Mouse (Mus musculus) spleen, adult 12 weeks (tissue): ENCODE data around the gene Fbxo40.

ENCODE experiments used
- DNase-seq: peaks from one replicate; pipeline ENCODE4 v3.0.0; 2022; ENCODE audit warnings: low spot score

The Fbxo40 gene

DNA sequence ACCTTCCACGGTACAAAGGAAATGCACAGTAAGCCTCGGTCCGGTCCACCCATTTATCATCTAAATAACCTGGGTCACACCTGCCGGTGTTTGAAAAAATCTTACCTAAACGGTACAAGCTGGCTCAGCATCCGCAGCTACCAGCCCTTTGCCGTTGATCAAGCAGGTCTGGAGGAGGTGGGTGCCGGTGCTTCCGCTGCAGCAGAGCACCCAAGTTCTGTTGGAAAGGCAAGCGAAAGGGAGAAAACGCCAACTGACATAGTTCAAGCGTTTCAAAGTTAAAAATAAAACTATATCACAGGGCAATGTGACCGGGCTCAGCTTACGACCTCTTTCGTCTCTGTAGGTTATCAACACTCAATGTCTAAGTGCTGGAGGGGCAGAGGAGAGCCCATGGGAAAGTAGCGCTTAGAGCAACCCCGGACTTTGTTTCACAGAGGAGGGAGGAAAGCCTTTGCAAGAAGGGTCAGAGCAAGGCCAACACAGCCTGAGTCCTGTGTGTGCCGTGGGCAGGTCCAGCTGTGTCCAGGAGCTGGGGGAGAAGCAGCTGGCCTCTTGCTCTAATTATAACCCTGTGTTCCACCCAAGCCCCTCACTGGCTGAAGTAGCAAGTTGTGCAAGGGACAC is at the start of gene Fbxo40:
Gene Fbxo40 (minus strand): TSS at position 469 of the 627 bp plus-strand sequence.
- DNase-seq = no peak

GRCm38 (mm10) chr16:37034751-37035150 is 44.5 kb upstream of the Fbxo40 start:
- no peak for DNase-seq

GRCm38 (mm10) chr16:37031996-37032395 is 41.7 kb upstream of the Fbxo40 start:
- no peak for DNase-seq

GRCm38 (mm10) chr16:37027581-37027980 is 37.3 kb upstream of the Fbxo40 start:
- DNase-seq = no peak

DNA sequence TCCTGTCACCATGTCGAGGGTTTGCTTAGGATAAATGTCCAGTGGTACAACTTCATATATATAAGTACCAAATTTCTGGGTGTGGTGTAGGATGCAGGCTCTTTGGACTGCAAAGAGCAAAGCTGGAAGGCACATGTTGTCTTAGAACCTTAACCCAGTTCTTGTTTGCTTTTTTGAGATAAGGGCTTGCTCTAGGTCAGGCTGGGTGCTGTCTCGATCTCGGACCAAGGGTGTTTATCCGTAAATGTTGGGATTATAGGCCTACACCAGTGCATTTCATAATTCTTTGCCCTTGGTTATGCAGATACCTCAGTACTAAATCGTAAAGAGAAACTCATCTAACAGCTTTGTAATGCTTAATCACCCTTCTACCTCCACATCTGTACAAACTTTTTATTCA is 22.1 kb upstream of the Fbxo40 start:
- DNase-seq = no peak

- no peak for DNase-seq
Observed at GRCm38 (mm10) chr16:37011922-37012289, 21.6 kb upstream of the Fbxo40 start.

DNA sequence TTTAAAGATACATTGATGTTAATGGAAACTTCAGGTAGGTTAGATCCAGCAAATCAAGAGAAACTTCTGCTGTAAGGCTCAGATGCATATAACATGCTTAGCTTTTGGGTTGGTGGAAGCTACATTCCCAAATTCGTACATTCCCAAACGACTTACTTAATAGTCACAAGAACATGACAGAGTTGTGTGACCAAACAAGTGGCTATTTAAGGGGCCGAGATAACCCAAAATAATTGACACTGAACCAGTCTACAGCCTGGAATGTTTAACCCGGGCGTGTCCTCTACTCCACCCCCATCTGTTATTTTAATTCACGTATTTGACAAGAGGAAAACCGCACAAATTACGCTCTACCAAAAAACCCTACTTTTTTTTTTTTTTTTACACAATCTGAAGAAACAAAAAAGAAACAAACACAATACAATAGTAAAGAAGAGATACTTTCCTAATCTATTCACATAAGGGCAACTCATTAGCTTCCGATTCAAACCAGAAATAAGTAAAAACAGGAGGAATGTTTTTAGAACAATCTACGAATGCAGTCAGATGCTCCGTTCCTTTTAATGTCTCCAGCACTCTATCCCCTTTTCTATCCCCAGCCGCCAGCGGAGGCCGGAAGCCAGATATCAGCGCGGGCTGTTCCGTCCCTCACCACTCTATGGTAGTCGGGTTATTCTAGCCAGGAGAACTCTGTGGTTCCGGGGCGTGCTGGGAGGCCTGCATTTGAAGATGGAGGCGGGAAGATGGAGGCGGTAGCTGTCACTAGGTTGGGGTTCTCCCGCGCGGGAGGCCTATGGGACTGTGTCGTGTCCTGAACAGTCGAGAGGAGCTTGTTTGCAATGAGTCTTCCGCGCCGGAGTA is 21.0 kb upstream of the Fbxo40 start, which contains the start of gene Polq:
Gene Polq (plus strand): TSS at position 726 of the 861 bp plus-strand sequence.
- peak; percentile 89 for DNase-seq

DNA sequence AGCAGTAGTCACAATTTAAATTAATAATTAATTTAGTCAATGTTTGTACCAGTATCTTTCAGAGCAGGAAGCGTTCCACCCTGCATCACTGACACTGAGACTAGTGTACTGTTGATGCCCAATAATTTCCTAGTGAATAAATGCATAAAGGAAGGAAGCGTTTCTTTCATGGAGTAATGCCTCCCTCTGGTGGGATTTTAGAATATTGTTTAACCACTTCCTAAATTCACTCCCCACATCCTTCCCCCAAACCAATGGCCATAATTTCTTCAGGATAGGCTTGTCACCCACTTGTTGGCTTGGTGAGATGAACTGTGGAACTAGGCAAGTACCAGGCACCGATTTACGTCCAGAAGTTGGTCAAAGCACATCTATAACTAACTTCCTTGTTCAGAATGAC is 20.1 kb upstream of the Fbxo40 start:
- peak; percentile 9 for DNase-seq

GRCm38 (mm10) chr16:37009262-37009661 is 19.0 kb upstream of the Fbxo40 start:
- no peak for DNase-seq

- DNase-seq = no peak
Observed at GRCm38 (mm10) chr16:36999366-36999972, 9.2 kb upstream of the Fbxo40 start.

DNA sequence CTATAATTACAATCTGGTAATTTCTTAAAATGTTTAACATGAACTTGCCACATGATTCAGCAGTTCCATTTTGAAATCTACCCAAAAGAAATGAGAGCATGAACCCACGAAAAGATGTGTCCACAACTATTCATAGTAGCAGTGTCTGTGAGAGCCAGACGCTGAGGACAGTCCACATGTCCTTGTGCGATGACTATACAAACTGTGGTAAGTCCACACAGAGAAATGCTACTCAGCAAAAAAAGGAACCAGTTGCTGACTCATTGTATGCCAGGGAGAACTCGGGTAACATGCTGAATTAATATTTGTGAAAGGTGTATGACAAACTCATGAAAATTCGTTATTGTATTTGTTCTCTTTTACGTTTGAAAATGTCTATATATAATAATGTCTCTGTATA is 7.4 kb upstream of the Fbxo40 start:
- no peak for DNase-seq

DNA sequence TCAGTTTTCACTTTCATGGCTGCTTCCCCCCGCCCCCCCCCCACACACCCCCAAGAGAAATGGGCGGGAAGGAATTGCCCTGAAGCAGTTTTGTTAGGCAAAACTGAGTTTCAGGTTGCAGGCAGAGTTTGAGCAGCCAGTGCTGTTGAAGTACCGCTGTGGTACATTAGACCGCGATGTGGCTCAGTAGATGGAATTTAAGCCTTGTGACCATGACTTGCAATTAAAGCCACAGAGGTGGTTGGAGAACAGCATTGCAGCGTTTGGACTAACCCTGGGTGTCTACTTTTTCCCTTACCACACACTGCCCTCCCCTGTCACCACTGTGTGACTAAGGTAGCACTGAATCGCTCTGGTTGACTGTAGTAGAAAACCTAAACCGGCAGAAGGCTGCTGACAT is 774 bp downstream of the Fbxo40 start:
- no peak for DNase-seq

DNA sequence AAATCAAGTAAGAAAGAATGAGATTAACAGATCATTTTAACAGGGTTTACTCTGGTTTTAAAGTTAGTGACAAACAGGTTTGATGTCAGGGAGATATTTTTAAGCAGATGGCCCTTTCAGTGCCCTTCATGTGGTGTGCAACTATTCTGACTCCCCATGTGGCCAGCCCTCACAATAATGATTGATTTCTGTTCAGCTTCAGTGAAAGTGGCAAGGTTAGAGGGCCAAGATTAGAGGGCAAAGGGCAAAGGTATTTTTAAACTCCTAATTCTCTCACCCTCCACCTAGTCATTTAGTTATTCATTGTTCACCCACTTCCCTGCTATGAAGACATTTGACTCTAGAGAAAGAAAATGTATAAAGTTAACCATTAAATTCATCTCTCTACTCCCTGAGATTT is 2.2 kb downstream of the Fbxo40 start:
- no peak for DNase-seq

DNA sequence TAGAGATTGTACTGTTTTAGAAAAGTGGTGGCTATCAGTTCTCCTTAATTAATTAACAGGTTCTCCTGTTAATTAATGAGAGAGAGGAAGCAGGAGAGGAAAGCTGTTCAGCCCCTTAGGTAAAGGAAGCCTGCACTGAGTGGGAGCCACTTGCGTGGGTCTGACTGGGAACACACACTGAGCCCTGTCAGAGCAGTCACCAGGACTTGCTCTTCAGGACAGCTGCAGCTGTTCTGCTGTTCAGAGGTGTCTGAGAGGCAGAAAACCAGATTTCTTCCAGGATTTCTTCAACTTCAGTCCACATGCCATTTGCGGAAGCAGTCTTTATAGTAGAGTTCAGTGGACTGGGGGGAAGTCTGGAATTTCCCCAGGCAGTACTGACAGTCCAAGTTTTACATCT is 2.9 kb downstream of the Fbxo40 start:
- DNase-seq = no peak

DNA sequence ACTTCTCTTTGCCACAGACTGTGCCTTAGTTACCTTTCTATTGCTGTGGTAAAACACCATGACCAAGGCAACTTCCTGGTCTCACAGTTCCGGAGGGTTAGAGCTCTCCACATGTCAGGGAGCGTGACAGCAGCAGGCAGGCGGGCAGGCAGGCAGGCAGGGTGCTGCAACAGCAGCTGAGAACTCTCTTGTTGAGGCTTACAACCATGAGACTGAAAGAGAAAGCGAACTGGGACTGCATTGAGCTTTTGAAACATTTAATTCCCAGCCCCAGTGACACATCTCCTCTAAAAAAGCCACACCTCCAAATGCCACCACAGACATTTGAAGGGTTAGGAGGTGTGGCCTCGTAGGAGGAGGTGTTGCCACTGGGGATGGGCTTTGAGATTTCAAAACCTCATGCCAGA is 4.6 kb downstream of the Fbxo40 start:
- peak; percentile 46 for DNase-seq

DNA sequence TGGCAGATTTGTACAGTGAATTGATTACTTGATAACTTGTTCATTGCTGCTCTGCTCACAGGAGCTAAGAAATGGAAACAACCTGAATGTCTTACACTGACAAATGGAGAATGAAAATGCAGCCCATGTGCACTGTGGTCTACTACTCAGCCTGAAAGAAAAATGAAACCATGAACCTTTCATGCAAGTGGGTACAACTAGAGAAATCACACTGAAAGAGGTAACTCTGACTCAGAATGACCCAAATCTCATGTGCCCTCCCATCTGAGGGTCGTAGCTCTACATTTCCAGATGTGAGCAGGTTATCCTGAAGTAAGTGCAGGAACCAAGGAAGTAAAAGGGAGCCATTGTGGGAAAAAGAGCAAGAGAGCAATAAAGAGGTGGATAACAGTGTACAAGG is 6.5 kb downstream of the Fbxo40 start:
- no peak for DNase-seq

GRCm38 (mm10) chr16:36979127-36979526 is 11.1 kb downstream of the Fbxo40 start:
- DNase-seq = no peak

- no peak for DNase-seq
Observed at GRCm38 (mm10) chr16:36963415-36963814, 26.9 kb downstream of the Fbxo40 start.

DNA sequence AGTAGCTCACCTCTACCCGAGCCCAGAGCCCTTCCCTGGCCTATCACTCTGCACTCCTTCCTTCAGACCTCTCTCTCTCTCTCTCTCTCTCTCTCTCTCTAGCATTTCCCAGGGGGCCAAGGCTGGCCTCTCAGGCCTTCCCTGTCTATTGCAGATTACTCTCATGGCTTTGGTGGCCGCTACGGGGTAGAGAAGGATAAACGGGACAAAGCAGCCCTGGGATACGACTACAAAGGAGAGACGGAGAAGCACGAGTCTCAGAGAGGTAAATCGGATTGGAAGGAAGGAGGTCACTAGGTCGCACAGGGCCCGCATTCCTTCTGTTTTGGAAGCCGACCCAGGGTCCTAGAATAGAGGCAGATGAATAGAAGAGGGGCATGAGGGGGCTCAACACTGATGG is 35.2 kb downstream of the Fbxo40 start:
- no peak for DNase-seq

DNA sequence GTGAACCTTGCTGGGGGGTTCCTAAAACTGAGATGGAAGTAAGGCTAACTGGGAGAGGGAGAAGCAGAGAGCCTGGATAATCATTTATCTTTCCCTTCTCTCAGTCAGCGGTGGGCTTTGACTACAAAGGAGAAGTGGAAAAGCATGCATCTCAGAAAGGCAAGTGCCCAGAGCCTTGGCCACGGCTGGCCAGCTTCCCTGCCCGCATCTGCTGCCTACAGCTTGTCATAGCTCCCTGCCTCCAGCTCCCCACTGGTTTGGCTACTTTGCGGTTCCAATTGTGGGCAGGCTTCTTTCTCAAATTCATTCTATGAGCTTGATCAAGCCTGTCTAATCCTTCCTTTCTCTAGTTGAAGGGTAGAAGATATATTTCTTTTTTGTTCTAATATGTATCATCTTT is 39.2 kb downstream of the Fbxo40 start:
- DNase-seq = no peak

DNA sequence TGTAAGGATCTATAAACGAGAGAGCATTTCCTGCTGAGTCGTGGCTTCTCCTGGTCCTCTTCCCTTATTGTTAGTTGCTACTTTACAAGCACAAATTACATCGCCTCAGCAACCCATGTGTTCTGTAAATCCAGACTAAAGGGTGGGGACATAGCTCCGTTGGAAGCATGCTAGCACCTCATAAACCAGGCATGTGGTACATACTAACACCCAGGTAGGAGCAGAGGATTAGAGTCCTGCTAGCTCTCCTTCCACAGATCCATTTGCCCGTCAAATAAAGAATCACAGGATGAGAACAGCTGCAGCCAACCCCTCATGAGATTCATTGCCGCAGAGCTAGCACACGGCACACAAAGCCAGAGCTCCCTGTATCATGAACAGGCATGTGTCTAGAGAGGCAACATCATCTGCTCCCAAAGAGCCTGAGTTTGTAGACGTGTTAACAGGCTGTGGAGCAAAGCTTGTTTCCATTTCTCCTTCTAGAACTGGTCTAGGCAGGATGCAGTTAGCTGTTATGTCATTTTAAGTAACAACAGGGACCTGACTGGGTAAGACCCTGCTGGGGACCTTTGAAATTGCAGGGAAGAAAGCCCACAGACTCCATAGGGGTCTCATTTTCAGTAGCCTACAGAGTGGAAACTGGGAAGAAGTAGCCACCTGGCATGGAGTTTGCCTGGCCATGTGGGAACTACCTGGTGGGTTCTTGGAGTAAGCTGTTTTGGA is 40.5 kb downstream of the Fbxo40 start:
- no peak for DNase-seq

DNA sequence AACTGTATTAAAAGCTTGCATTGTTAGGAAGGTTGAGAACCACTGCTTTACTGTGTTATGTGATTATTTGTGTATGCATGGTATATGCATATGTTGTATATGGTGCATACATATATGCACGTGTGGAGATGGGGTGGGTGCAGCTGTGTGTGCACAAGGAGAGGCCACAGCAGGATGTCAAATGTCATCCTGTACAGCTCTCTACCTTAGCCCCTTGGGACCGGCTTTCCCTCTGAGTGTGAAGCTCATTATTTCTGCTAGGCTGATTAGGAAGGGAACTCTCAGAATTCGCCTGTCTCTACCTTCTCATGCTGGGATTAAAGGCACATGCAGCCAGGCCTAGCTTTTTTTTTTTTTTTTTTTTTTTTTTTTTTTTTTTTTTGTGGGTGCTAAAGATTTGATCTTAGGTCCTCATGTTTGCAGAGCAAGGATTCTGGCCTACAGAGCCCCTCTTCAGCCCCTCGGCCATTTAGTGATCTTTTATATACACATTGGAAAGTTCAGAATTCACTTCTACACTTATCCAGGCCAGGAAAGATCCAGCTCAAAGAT is 42.5 kb downstream of the Fbxo40 start:
- DNase-seq = no peak
